Mouse (Mus musculus): Measurements from ENCODE around the gene Tpgs1. TPM values are rescaled to one million over a fixed set of nuclear protein-coding genes. Genes with fewer than 3 reads are reported as not detected.

Tpgs1 gene
- polyA plus RNA-seq (2011; ENCODE audit: insufficient read depth, insufficient read length, low replicate concordance, missing spikeins) = 4.9 and 12.2 TPM in 2 replicates

DNA sequence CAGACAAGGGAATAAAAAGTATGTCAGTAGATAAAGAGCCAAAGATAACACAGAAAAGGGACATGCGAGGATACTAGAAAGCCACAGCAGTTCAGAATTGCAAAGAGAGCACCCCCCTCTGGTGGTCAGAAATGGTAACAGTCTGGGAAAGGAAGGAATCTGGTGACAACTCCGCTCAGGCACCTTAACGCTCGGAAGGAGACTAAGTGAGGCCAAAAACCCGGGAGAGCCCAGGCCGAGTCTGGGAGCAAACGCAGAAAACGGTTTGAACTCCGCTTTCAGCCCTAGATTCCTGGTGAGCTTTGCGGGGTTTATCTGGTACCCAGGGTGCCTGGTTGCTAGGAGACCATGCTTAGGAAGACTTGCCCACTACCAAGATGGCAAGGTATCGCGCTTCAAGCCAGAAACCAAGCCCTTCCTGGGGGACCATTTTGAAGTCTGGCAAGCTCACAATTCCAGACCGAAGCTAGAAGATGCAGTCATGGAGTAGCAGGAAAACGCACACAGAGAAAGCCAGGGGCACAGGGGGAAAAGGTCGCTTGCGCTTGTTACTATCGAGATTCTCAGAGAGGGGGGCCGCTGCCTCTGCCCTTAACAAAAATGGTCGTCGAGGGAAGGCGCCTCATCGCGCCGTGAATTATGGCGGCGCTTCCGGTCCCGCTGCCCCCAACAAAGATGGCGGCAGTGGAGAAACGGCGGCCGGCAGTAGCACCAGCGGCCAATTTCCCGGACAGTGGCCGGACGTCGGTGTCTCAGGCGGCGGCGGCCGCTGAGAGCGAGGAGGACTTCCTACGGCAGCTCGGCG, at the start of gene Tpgs1:
TSS of gene Tpgs1 (plus strand) at position 599 of the 805 bp plus-strand sequence.
- WGBS = under 1% methylated on average over 45 of the region's 45 CpGs
- peak; percentile 52; the same call in 1 of the 2 replicates for TF ChIP-seq CTCF (IDR thresholded peaks at IDR 0.05; ENCODE audit: control insufficient read depth, insufficient read depth, low read length)
- TF ChIP-seq POLR2A (IDR thresholded peaks at IDR 0.05; ENCODE audit: borderline replicate concordance, control insufficient read depth, low read depth, low read length) = peak; percentile 74; the same call in 1 of the 2 replicates
- peak within 1 kb of the TSS; percentile 84 for H3K27ac ChIP-seq (ENCODE audit: control insufficient read depth, insufficient read depth, low read depth, low read length, poor library complexity)

DNA sequence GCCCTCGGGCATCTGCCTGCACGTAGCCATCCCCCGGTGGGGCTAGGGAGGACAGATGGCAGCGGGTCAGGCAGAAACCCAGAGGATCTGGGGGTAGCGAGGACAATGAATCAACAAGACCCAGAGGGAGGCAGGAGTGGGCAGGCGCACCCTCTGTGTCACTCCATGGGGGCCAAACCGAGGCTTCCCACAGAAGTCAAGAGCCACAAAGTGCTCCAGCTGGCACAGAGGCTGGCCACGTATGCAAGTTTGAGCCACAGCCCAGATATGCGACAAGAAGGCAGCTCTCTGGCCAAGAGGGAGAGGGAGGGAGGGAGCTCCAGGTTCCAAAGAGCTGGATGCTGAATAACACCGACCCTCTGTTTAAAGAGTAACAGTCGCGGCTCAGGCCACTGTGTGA, 45.2 kb upstream of the Tpgs1 start:
- Histone ChIP-seq H3K27ac (ENCODE audit: control insufficient read depth, insufficient read depth, low read depth, low read length, poor library complexity) (no peak overlapping the region), H3K4me1 (ENCODE audit: control insufficient read depth, insufficient read depth, low read length) (no peaks in the 10 kb centered on the region), H3K4me3 (replicated peaks; ENCODE audit: control insufficient read depth, low read depth, low read length) (no peak overlapping the region)
- WGBS = 74% methylated on average over 12 of the region's 12 CpGs
- TF ChIP-seq POLR2A (IDR thresholded peaks at IDR 0.05; ENCODE audit: borderline replicate concordance, control insufficient read depth, low read depth, low read length) (no peak), CTCF (IDR thresholded peaks at IDR 0.05; ENCODE audit: control insufficient read depth, insufficient read depth, low read length) (no peak)

More for the DNA sequence above, at the start of gene Tpgs1:
- peak within 1 kb of the TSS; percentile 96 for H3K4me3 ChIP-seq (replicated peaks; ENCODE audit: control insufficient read depth, low read depth, low read length)
- H3K4me1 ChIP-seq (ENCODE audit: control insufficient read depth, insufficient read depth, low read length) = peaks cover 5% of the 10 kb centered on the region

DNA sequence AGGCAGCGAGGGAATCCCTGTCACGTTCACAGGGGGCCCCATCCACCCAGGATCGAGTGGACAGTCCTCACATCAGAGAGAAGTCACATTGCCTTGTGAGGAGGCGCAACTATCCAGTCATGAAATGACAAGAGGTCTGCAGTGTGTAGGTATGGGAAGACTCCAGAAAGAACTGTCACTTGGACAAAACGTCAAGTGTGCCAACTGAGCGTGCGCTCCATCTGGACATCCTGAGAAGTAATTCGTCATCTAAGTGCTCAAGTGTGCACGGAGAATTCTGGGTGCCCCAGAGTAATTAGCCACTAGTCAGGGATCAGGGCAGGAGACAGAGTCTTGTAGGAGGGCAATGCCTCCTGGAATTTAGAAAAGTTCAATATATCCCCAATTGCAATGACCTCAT, 43.8 kb upstream of the Tpgs1 start:
- WGBS = 75% methylated on average over 9 of the region's 9 CpGs
- Histone ChIP-seq H3K4me3 (replicated peaks; ENCODE audit: control insufficient read depth, low read depth, low read length) (no peak overlapping the region), H3K4me1 (ENCODE audit: control insufficient read depth, insufficient read depth, low read length) (no peaks in the 10 kb centered on the region), H3K27ac (ENCODE audit: control insufficient read depth, insufficient read depth, low read depth, low read length, poor library complexity) (no peak overlapping the region)
- TF ChIP-seq CTCF (IDR thresholded peaks at IDR 0.05; ENCODE audit: control insufficient read depth, insufficient read depth, low read length) (no peak), POLR2A (IDR thresholded peaks at IDR 0.05; ENCODE audit: borderline replicate concordance, control insufficient read depth, low read depth, low read length) (no peak)

DNA sequence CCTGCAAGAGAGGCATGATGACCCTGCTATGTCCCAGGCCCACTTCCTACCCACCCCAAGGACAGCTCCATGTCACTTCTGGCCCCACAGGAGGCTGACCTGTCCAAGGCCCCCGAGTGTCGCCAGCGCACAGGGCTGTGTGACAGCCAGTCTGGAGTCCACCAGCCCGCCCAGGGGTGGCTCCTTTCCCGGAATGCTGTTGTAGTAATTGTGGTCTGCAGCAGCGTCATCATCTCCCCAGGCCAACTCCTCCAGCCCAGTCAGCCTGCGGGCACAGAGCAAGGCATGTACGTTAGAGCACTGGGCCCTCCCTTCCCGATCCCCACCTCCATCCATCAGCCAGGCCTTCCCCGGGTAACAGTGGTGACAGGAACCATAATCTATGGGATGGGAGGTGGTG, 43.0 kb upstream of the Tpgs1 start:
- Histone ChIP-seq H3K4me3 (replicated peaks; ENCODE audit: control insufficient read depth, low read depth, low read length) (no peak overlapping the region), H3K4me1 (ENCODE audit: control insufficient read depth, insufficient read depth, low read length) (no peaks in the 10 kb centered on the region), H3K27ac (ENCODE audit: control insufficient read depth, insufficient read depth, low read depth, low read length, poor library complexity) (no peak overlapping the region)
- no peak for TF ChIP-seq POLR2A (IDR thresholded peaks at IDR 0.05; ENCODE audit: borderline replicate concordance, control insufficient read depth, low read depth, low read length)
- TF ChIP-seq CTCF (IDR thresholded peaks at IDR 0.05; ENCODE audit: control insufficient read depth, insufficient read depth, low read length) = no peak
- WGBS = 72% methylated on average over 10 of the region's 10 CpGs

DNA sequence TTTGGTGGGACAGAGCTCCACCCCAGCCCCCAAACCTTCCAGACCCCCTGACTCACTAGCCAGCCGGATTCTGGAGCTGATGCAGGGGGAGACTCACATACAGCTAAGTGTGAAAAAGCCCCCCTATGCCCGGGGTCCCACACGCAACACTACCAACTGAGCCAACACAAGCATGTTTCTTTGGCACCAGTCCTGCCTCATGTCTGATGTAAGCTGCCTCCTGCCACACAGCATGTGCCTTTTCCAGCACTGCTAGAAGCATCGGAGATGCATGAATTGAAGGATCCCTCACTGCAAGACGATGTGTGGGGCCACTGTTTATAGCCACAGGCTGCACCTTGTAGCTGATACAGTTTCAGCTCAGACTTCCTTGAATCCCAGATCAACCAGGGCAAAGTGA, 40.8 kb upstream of the Tpgs1 start:
- no peaks in the 10 kb centered on the region for H3K4me1 ChIP-seq (ENCODE audit: control insufficient read depth, insufficient read depth, low read length)
- H3K27ac ChIP-seq (ENCODE audit: control insufficient read depth, insufficient read depth, low read depth, low read length, poor library complexity) = no peak overlapping the region
- 70% methylated on average over 5 of the region's 5 CpGs for WGBS
- H3K4me3 ChIP-seq (replicated peaks; ENCODE audit: control insufficient read depth, low read depth, low read length) = no peak overlapping the region
- TF ChIP-seq CTCF (IDR thresholded peaks at IDR 0.05; ENCODE audit: control insufficient read depth, insufficient read depth, low read length) (no peak), POLR2A (IDR thresholded peaks at IDR 0.05; ENCODE audit: borderline replicate concordance, control insufficient read depth, low read depth, low read length) (no peak)

DNA sequence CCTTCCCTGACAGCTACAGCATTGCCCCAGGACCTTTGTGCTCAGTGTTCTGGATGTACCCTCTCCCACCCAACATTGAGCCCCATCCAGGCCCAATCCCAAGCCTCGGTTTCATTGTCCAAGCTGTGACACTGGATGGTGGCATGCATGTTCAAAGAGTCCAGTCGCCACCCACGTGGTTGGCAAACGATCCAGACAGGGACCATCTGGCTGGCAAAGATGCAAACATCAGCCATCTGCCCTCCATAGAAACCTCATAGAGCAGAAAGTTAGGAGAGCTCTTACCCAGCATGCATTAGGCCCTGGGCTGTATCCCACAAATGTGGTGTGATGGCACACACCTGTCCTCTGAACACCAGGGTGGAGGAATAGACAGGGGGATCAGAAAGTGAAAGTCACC, 37.7 kb upstream of the Tpgs1 start:
- TF ChIP-seq CTCF (IDR thresholded peaks at IDR 0.05; ENCODE audit: control insufficient read depth, insufficient read depth, low read length) (no peak), POLR2A (IDR thresholded peaks at IDR 0.05; ENCODE audit: borderline replicate concordance, control insufficient read depth, low read depth, low read length) (no peak)
- H3K4me1 ChIP-seq (ENCODE audit: control insufficient read depth, insufficient read depth, low read length) = no peaks in the 10 kb centered on the region
- no peak overlapping the region for H3K27ac ChIP-seq (ENCODE audit: control insufficient read depth, insufficient read depth, low read depth, low read length, poor library complexity)
- no peak overlapping the region for H3K4me3 ChIP-seq (replicated peaks; ENCODE audit: control insufficient read depth, low read depth, low read length)
- 84% methylated on average over 4 of the region's 4 CpGs for WGBS

DNA sequence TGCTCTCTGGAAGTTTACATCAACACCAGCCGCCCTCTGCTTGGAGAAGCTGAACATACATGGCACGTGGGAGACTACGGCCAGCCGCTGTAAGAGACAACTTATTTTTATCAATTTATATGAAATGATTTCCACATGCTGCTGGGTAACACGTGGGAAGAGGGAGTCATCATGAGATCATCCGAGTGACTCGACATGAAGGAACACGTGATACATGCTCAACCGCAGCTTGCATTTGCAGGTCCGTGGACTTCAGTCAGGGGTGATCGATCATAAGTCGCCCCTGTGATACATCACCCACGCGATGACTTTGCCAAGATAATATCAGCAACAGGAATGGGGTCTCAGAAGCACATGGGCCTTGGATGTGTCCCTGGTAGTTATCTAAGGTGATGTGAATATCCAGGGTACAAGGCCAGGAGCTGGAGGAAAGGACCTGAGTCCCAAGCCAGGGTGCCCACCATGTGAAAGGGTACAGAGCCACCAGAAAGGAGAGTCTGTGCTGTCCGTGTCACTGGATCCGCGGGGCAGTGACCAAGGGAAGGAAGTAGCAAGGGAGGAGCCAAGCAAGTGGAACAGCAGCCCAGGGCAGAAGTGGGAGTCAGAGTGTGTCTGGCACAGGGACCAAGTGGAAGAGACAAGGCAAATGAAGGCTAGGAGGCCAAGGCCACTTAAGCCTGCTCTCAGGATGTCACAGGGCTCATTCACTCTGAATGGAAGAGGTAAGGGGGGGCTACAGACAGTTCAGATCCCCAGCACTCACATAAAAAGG, 36.0 kb upstream of the Tpgs1 start:
- TF ChIP-seq CTCF (IDR thresholded peaks at IDR 0.05; ENCODE audit: control insufficient read depth, insufficient read depth, low read length) (no peak), POLR2A (IDR thresholded peaks at IDR 0.05; ENCODE audit: borderline replicate concordance, control insufficient read depth, low read depth, low read length) (no peak)
- H3K4me1 ChIP-seq (ENCODE audit: control insufficient read depth, insufficient read depth, low read length) = no peaks in the 10 kb centered on the region
- no peak overlapping the region for H3K27ac ChIP-seq (ENCODE audit: control insufficient read depth, insufficient read depth, low read depth, low read length, poor library complexity)
- WGBS = 64% methylated on average over 17 of the region's 17 CpGs
- H3K4me3 ChIP-seq (replicated peaks; ENCODE audit: control insufficient read depth, low read depth, low read length) = no peak overlapping the region

DNA sequence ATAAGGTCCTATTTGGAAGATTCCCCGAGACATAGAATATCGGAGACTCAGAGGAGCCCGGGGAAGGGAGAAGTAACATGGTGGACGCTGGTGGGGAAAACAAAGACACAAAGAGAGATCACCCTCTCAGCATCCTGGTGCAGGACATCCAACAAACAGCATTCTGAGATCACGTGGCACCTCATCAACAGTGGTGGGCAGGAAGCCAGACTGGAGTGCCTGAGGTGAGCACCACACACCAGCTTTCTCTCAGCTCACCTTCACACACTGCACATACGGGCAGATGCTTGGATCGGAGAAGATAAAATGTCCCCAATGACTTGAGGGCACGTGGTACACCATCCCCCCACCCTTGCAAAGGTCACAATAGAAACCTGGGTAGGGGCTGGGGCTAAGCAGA, 32.9 kb upstream of the Tpgs1 start:
- Histone ChIP-seq H3K4me1 (ENCODE audit: control insufficient read depth, insufficient read depth, low read length) (no peaks in the 10 kb centered on the region), H3K27ac (ENCODE audit: control insufficient read depth, insufficient read depth, low read depth, low read length, poor library complexity) (no peak overlapping the region), H3K4me3 (replicated peaks; ENCODE audit: control insufficient read depth, low read depth, low read length) (no peak overlapping the region)
- 76% methylated on average over 8 of the region's 8 CpGs for WGBS
- TF ChIP-seq CTCF (IDR thresholded peaks at IDR 0.05; ENCODE audit: control insufficient read depth, insufficient read depth, low read length) (no peak), POLR2A (IDR thresholded peaks at IDR 0.05; ENCODE audit: borderline replicate concordance, control insufficient read depth, low read depth, low read length) (no peak)
